Mouse (Mus musculus): ENCODE data around the gene Isg20l2.
"Not testable (repeated sequence)": the region's sequence is repeated elsewhere in the genome, so short reads cannot be mapped to it uniquely, and the experiment has no call there.

Isg20l2 gene

DNA sequence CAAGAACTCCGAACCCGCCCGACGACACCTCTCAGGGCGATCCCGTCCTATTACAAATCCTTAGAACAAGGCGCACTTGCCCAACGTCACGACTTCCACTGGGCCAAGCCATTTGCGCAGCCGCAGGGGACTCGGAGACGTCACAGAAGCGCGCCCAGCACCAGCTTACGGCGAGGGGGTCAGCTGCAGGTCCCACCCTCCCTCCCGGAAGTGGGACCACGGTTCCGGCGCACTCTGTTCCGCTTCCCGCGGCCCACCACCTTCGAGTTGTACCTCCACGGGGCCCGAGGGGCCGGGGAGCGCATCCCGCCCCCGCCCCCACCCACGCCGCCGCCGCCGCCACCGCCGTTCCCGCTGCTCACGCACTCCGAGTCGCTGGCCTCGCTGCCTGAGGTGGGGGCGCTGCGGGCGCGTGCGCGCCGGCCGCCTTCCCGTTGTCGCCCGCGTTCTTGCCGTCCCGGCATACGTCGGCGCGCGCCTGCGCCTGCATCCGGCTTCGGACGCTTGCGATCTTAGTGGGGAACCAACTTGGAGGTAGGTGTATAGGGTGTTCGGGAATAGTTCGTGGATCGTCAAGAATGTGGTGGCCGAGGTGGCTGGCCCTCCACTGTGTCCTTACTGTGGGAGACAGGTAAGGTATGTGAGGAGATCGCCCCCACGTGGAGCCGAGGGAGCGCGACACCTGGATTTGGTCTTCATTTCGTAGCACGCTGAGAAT is at the start of gene Isg20l2, which contains the start of gene Rrnad1:
Gene Isg20l2 (plus strand): TSS at position 237 of the 718 bp plus-strand sequence.
Gene Rrnad1 (minus strand): TSS at position 640 of the 718 bp plus-strand sequence.
- TF ChIP-seq CTCF (conservative IDR thresholded peaks at IDR 0.05; ENCODE audit: low read length) (peak; percentile 42), NANOG (IDR thresholded peaks at IDR 0.05; ENCODE audit: borderline replicate concordance, low read length) (no peak)
- Histone ChIP-seq H3K4me1 (replicated peaks; ENCODE audit: low read depth, low read length) (peaks cover 57% of the 10 kb centered on the region), H3K4me3 (replicated peaks; ENCODE audit: low read length) (peak within 1 kb of the TSS; percentile 94), H3K27me3 (ENCODE audit: insufficient read depth, low read length) (no peaks in the 10 kb centered on the region), H3K9me3 (ENCODE audit: low read length) (peaks cover 8% of the 10 kb centered on the region), H3K36me3 (ENCODE audit: insufficient read depth, low read length) (peaks cover 75% of the 10 kb centered on the region)

DNA sequence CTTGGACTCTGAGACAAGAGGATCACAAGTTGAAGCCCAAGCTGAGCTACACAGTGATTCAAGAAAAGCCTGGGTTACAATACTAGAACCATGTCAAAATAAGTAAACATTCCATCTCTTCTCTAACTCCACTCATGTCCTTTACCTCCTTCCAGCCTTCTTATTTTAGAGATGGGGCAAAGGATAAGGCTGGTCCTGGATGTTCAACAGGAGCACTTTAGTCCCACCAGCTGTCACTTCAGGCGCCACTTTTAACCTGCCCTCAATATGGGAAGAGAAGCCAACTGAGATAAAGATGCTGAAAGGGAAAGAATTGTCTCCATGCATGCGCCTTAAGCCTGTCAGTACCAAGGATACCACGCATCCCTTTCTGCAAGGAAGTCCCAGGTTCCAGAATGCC is 45.8 kb upstream of the Isg20l2 start:
- peaks cover 43% of the 10 kb centered on the region for H3K36me3 ChIP-seq (ENCODE audit: insufficient read depth, low read length)
- peaks cover 35% of the 10 kb centered on the region for H3K4me1 ChIP-seq (replicated peaks; ENCODE audit: low read depth, low read length)
- H3K9me3 ChIP-seq (ENCODE audit: low read length) = no peaks in the 10 kb centered on the region
- no peak for TF ChIP-seq CTCF (conservative IDR thresholded peaks at IDR 0.05; ENCODE audit: low read length)
- no peak for TF ChIP-seq NANOG (IDR thresholded peaks at IDR 0.05; ENCODE audit: borderline replicate concordance, low read length)
- no peak for TF ChIP-seq POU5F1 (IDR thresholded peaks at IDR 0.05; ENCODE audit: borderline replicate concordance, low read length)
- H3K27me3 ChIP-seq (ENCODE audit: insufficient read depth, low read length) = no peaks in the 10 kb centered on the region
- peak overlapping the region; percentile 97 for H3K4me3 ChIP-seq (replicated peaks; ENCODE audit: low read length)

DNA sequence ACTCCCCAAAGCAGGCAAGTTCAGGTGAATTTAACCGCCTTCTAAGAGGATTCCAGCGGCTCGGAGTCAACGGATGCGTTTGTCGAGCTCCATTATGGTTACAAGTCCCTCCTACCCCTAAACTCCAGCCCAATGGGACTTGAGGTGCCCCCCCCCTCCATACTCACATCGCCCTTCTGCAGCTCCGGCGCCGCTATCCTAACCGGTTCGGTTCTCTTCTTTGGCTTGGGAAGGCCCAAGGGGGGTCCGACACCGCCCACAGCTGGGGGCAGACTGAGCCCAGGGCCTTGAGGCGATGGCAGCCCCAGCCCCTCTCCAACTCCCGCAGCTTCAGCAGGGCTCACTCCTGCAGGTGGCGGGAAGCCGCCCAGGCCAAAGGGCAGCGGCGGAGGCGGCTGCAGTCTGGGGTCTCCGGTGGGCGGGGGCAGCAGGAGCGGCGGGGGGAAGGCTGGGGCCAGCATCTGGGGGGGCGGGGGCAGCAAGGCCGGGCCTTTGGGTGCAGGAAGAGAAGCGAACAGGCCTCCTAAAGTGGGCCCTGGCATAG is 45.3 kb upstream of the Isg20l2 start:
- Histone ChIP-seq H3K9me3 (ENCODE audit: low read length) (no peaks in the 10 kb centered on the region), H3K36me3 (ENCODE audit: insufficient read depth, low read length) (peaks cover 41% of the 10 kb centered on the region), H3K4me3 (replicated peaks; ENCODE audit: low read length) (peak overlapping the region; percentile 97), H3K27me3 (ENCODE audit: insufficient read depth, low read length) (no peaks in the 10 kb centered on the region), H3K4me1 (replicated peaks; ENCODE audit: low read depth, low read length) (peaks cover 36% of the 10 kb centered on the region)
- no peak for TF ChIP-seq CTCF (conservative IDR thresholded peaks at IDR 0.05; ENCODE audit: low read length)
- no peak for TF ChIP-seq NANOG (IDR thresholded peaks at IDR 0.05; ENCODE audit: borderline replicate concordance, low read length)
- no peak for TF ChIP-seq POU5F1 (IDR thresholded peaks at IDR 0.05; ENCODE audit: borderline replicate concordance, low read length)

DNA sequence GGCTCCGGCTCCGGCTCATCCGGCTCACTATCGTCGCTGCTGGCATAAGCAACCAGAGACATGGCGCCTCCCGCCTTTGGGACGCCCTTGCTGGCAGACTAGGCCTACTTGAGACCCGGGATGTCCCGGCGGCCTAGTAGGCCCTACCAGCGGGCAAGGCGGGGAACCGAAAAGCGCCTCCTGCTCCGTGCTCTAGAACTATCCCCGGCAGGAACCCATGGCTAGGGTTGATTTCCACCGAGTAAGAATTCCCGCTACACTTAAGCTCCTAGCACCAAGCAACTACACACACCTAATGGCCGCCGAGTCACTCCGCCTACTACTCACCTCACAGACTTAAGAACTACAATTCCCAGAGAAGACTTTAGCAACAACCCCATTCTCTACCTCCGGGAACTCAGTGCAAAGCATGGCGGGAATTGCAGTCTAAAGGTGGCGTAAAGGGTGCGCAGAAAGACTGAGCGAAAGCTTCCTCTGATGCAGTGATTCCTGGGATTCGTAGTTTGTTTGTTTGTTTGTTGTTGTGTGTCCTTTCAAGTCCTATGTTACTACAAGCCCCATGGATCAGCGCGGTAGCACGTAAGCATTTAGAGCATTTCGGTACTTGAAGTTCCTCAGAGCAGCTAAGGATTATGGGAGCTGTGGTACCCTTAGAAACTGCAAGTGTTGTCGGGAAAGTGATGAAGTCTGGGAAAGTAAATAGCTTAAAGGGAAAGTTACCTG is 44.7 kb upstream of the Isg20l2 start, which contains the start of gene Prcc:
Gene Prcc (minus strand): TSS at position 328 of the 723 bp plus-strand sequence.
- H3K4me3 ChIP-seq (replicated peaks; ENCODE audit: low read length) = peak within 1 kb of the TSS; percentile 97
- TF ChIP-seq NANOG (IDR thresholded peaks at IDR 0.05; ENCODE audit: borderline replicate concordance, low read length) (no peak), POU5F1 (IDR thresholded peaks at IDR 0.05; ENCODE audit: borderline replicate concordance, low read length) (no peak), CTCF (conservative IDR thresholded peaks at IDR 0.05; ENCODE audit: low read length) (no peak)
- H3K36me3 ChIP-seq (ENCODE audit: insufficient read depth, low read length) = peaks cover 34% of the 10 kb centered on the region
- no peaks in the 10 kb centered on the region for H3K27me3 ChIP-seq (ENCODE audit: insufficient read depth, low read length)
- no peaks in the 10 kb centered on the region for H3K9me3 ChIP-seq (ENCODE audit: low read length)
- H3K4me1 ChIP-seq (replicated peaks; ENCODE audit: low read depth, low read length) = peaks cover 36% of the 10 kb centered on the region

DNA sequence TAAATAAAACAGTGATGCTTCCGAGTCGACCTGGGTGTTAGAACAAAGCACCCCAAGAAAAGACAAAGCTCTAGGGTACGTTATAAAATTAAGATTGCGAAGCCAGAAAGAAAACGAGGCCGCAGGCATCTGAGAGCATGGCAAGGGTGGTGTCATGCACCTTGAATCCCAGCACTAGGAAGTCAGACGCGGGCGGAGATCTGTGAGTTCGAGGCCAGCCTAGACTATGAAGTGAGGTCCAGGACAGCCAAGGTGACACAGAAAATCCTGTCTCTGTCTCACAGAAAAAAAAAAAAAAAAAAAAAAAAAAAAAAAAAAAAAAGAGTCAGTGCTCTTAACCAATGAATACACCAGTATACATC is 44.1 kb upstream of the Isg20l2 start:
- Histone ChIP-seq H3K36me3 (ENCODE audit: insufficient read depth, low read length) (peaks cover 29% of the 10 kb centered on the region), H3K4me1 (replicated peaks; ENCODE audit: low read depth, low read length) (peaks cover 36% of the 10 kb centered on the region), H3K9me3 (ENCODE audit: low read length) (no peaks in the 10 kb centered on the region), H3K4me3 (replicated peaks; ENCODE audit: low read length) (peak overlapping the region; percentile 75), H3K27me3 (ENCODE audit: insufficient read depth, low read length) (no peaks in the 10 kb centered on the region)
- TF ChIP-seq CTCF (conservative IDR thresholded peaks at IDR 0.05; ENCODE audit: low read length) = no peak
- no peak for TF ChIP-seq NANOG (IDR thresholded peaks at IDR 0.05; ENCODE audit: borderline replicate concordance, low read length)
- no peak for TF ChIP-seq POU5F1 (IDR thresholded peaks at IDR 0.05; ENCODE audit: borderline replicate concordance, low read length)

DNA sequence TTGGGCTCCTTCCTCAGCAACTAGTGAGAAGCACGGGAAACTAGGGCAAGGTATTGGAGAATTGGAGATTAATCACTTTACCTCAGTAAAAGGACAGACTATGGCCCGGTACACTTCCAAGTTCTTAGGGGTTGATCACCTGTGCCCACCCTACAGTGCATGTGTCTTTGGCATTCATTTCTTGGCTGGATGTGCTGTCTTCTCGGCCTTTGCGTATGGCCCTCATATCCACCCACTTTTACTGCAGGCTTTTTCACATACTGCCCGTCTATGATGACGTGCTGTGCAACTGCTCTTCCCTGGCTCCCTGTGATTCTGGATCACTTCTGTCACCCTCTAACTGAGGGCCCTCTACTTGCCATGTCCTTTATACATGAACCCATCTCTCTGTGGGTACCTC is 43.7 kb upstream of the Isg20l2 start:
- no peak for TF ChIP-seq CTCF (conservative IDR thresholded peaks at IDR 0.05; ENCODE audit: low read length)
- TF ChIP-seq POU5F1 (IDR thresholded peaks at IDR 0.05; ENCODE audit: borderline replicate concordance, low read length) = no peak
- TF ChIP-seq NANOG (IDR thresholded peaks at IDR 0.05; ENCODE audit: borderline replicate concordance, low read length) = no peak
- H3K27me3 ChIP-seq (ENCODE audit: insufficient read depth, low read length) = no peaks in the 10 kb centered on the region

DNA sequence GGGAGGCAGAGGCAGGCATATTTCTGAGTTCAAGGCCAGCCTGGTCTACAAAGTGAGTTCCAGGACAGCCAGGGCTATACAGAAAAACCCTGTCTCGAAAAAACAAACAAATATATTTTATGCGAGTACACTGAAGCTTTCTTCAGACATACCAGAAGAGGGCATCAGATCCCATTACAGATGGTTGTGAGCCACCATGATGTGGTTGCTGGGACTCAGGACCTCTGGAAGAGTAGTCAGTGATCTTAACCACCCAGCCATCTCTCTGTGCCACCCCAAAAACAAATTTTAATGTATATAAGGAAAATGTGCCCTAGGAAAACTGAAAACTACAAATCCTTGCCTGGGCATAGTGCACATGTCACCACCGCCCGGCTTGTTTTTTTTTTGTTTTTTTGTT is 42.7 kb upstream of the Isg20l2 start:
- H3K4me3 ChIP-seq (replicated peaks; ENCODE audit: low read length); H3K27me3 ChIP-seq (ENCODE audit: insufficient read depth, low read length); H3K9me3 ChIP-seq (ENCODE audit: low read length): not testable (repeated sequence)
- peaks cover 38% of the 10 kb centered on the region for H3K4me1 ChIP-seq (replicated peaks; ENCODE audit: low read depth, low read length)
- H3K36me3 ChIP-seq (ENCODE audit: insufficient read depth, low read length) = peaks cover 17% of the 10 kb centered on the region

More for the DNA sequence above, 43.7 kb upstream of the Isg20l2 start:
- H3K9me3 ChIP-seq (ENCODE audit: low read length) = no peaks in the 10 kb centered on the region
- H3K4me3 ChIP-seq (replicated peaks; ENCODE audit: low read length) = peak overlapping the region; percentile 75
- H3K4me1 ChIP-seq (replicated peaks; ENCODE audit: low read depth, low read length) = peaks cover 37% of the 10 kb centered on the region
- H3K36me3 ChIP-seq (ENCODE audit: insufficient read depth, low read length) = peaks cover 25% of the 10 kb centered on the region

DNA sequence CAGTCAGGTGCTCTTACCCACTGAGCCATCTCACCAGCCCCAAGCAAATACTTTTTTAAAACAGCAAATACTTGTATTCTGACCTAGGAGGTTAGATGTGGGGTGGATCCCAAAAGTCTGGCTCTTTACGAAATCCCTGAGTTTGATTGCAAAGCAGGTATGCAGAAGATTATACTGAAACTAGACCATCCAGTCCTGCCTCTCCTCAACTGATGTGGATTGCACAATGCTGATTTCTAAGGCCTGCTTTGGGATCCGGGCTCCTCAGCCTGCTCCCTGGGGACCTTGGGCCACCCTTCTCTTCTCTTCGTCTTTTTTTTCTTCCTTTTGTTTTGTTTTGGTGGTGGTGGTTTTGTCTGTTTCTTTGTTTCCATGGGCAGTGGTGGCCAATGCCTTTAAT is 38.6 kb upstream of the Isg20l2 start:
- peaks cover 43% of the 10 kb centered on the region for H3K4me1 ChIP-seq (replicated peaks; ENCODE audit: low read depth, low read length)

More for the DNA sequence above, 38.6 kb upstream of the Isg20l2 start:
- TF ChIP-seq NANOG (IDR thresholded peaks at IDR 0.05; ENCODE audit: borderline replicate concordance, low read length) (no peak), POU5F1 (IDR thresholded peaks at IDR 0.05; ENCODE audit: borderline replicate concordance, low read length) (no peak), CTCF (conservative IDR thresholded peaks at IDR 0.05; ENCODE audit: low read length) (no peak)
- no peaks in the 10 kb centered on the region for H3K27me3 ChIP-seq (ENCODE audit: insufficient read depth, low read length)
- H3K4me3 ChIP-seq (replicated peaks; ENCODE audit: low read length) = no peak overlapping the region
- H3K9me3 ChIP-seq (ENCODE audit: low read length) = no peaks in the 10 kb centered on the region
- no peaks in the 10 kb centered on the region for H3K36me3 ChIP-seq (ENCODE audit: insufficient read depth, low read length)

Measured in E14TG2a.4 (cell line).